Mouse (Mus musculus) embryonic facial prominence, embryonic 13.5 days (tissue): ENCODE results near the gene Nudt3. TPM values are rescaled to one million over a fixed set of nuclear protein-coding genes. Genes with fewer than 3 reads are reported as not detected.

Experiments used
- ATAC-seq: fragments of 200-750 bp; cut with Nextera tagmentation; 2 replicates; pipeline ENCODE4 v1.8.0; 2017; ENCODE audit warnings: low read depth; ENCODE audit not compliant: insufficient number of reproducible peaks, insufficient read depth, low FRiP score, low TSS enrichment
- H3K27ac ChIP-seq: fragments of 300-500 bp; sonication (generic); 2 replicates; pipeline ENCODE4 v1.5.1; 2015; ENCODE audit warnings: moderate library complexity, mild to moderate bottlenecking, inconsistent platforms
- H3K27me3 ChIP-seq: fragments of 300-500 bp; sonication (generic); 2 replicates; pipeline ENCODE4 v1.6.1; 2015; ENCODE audit warnings: mild to moderate bottlenecking, inconsistent platforms
- H3K36me3 ChIP-seq: fragments of 300-500 bp; sonication (generic); 2 replicates; pipeline ENCODE4 v1.6.1; 2015; ENCODE audit warnings: mild to moderate bottlenecking, inconsistent platforms
- H3K4me1 ChIP-seq: fragments of 300-500 bp; sonication (generic); 2 replicates; pipeline ENCODE4 v1.6.1; 2015; ENCODE audit warnings: inconsistent platforms
- H3K4me2 ChIP-seq: fragments of 300-500 bp; sonication (generic); 2 replicates; pipeline ENCODE4 v1.6.1; 2015; ENCODE audit warnings: moderate library complexity, mild to moderate bottlenecking, inconsistent platforms
- H3K4me3 ChIP-seq: fragments of 300-500 bp; sonication (generic); 2 replicates; pipeline ENCODE4 v1.5.1; 2015; ENCODE audit warnings: mild to moderate bottlenecking, inconsistent platforms
- H3K9ac ChIP-seq: fragments of 300-500 bp; sonication (generic); 2 replicates; pipeline ENCODE4 v1.6.1; 2015; ENCODE audit warnings: mild to moderate bottlenecking, inconsistent platforms
- H3K9me3 ChIP-seq: fragments of 300-500 bp; sonication (generic); 2 replicates; pipeline ENCODE4 v1.6.1; 2016; ENCODE audit warnings: inconsistent platforms
- WGBS: fragments of 180-500 bp; shearing (Covaris S2); methylation state at CpG from one replicate; pipeline ENCODE4 v1.1.7; 2015; ENCODE audit warnings: mixed read lengths; 5-methylcytosine and 5-hydroxymethylcytosine counted together
- polyA plus RNA-seq: library from polyadenylated mRNA; unstranded; fragments of >200 nt; fragmentation: Nextera tagmentation; extraction: Ambion mirVana; gene quantifications from 2 replicates; pipeline ENCODE4 v1.2.1, GENCODE M21; 2015

Nudt3 gene
- polyA plus RNA-seq, 1 experiment from 2014 or later, result 116 TPM

DNA sequence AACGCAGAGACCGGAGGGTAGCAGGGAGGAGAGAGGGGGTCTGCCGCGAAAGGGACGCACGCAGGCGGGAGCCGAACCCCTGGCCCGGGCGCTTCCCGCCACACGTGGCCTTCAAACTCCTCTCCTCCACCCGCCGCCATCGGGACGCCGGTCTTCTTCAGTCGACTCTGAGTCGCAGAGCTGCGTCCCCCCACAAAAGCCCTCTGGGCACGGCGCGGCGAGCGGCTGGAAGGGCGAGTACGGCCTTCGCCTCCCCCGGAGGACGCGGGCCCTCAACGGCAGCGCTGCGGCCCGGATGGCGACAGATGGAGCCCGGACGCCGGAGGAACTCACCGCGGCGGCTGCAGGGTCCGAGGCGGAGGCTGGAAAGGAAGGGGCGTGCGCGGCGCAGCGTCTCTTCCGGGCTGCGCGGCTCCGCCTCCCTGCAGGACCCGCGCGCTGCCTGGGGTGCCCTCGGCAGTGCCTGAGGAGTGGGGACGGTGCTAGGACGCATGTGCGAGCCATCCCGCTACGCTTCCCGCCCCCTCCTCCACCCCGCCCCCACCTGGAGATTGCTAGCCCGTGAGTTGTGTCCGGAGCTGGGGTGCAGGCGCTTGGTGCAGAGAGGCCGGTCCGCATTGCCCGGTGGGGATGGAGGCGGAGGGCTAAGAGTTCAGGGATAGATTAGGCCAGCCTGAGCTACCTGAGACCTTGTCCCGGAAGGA lies 11.7 kb upstream of the Nudt3 start, which contains the start of gene RPS10-NUDT3:
Gene RPS10-NUDT3 (minus strand): TSS at position 352 of the 704 bp plus-strand sequence.
- Histone ChIP-seq H3K9ac (peak within 1 kb of the TSS; percentile 99), H3K4me2 (peak within 1 kb of the TSS; percentile 88), H3K9me3 (no peaks in the 10 kb centered on the region), H3K27me3 (no peaks in the 10 kb centered on the region), H3K4me3 (peak within 1 kb of the TSS; percentile 95), H3K36me3 (peaks cover 39% of the 10 kb centered on the region), H3K27ac (peak within 1 kb of the TSS; percentile 91), H3K4me1 (peaks cover 37% of the 10 kb centered on the region)
- 0% methylated on average over 60 of the region's 72 CpGs for WGBS
- ATAC-seq, result peak; percentile 96

DNA sequence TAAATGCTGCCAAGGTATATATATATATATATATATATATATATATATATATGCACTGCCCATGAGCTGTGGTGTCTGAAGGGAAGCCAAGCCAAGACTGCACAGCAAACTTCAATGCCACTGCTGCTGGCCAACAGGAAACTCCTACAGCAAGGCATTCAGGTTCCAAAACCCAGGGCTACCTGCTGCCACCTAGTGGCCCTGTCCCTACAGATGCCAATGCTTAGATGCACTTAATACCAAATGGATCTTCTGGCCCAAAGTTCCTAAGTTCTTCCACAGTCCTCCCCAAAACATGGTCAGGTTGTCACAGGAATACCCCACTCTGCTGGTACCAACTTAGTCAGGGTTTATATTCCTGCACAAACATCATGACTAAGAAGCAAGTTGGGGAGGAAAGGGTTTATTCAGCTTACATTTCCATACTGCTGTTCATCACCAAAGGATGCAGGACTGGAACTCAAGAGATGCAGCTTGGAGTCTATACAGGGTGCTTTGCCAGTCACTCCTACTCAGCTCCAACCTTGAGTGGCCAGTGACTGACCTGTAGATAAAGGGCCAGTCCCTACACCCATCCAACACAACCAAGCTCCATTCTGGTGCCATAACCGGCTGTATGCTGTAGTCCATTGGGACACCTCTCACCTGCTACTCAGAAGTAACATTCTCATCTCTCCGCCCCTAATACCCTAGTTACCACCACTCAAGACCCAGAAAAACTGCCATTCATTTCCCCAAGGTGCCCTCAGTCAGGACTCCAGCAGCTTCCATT lies 6.1 kb upstream of the Nudt3 start:
- no peaks in the 10 kb centered on the region for H3K9me3 ChIP-seq
- H3K4me1 ChIP-seq, result peaks cover 49% of the 10 kb centered on the region
- H3K27ac ChIP-seq, result no peak overlapping the region; the same call in 1 of the 2 replicates
- no peak overlapping the region for H3K9ac ChIP-seq
- ATAC-seq, result no peak
- H3K4me2 ChIP-seq, result no peak overlapping the region
- 66% methylated on average over 2 of the region's 2 CpGs for WGBS
- H3K27me3 ChIP-seq, result no peaks in the 10 kb centered on the region
- H3K36me3 ChIP-seq, result peaks cover 44% of the 10 kb centered on the region
- no peak overlapping the region for H3K4me3 ChIP-seq

DNA sequence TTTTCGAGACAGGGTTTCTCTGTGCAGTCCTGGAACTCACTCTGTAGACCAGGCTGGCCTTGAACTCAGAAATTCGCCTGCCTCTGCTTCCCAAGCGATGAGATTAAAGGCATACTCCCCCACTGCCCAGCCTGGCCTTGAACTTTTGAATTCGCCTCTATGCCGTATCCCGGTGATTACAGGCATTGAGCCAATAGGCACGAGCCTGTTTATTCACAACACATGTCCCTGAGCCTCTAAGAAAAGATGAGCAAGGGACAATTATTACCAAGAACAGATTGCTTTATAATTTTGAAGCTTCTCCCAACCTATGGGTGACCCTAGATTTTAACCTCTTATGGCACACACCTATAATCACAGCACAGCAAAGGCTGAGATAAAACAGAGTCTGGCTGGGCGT lies 5.1 kb upstream of the Nudt3 start:
- Histone ChIP-seq H3K36me3 (peaks cover 39% of the 10 kb centered on the region), H3K27ac (no peak overlapping the region), H3K4me2 (no peak overlapping the region), H3K9ac (no peak overlapping the region), H3K9me3 (no peaks in the 10 kb centered on the region), H3K4me1 (peaks cover 53% of the 10 kb centered on the region), H3K27me3 (no peaks in the 10 kb centered on the region), H3K4me3 (no peak overlapping the region)
- 85% methylated on average over 8 of the region's 8 CpGs for WGBS
- no peak for ATAC-seq

DNA sequence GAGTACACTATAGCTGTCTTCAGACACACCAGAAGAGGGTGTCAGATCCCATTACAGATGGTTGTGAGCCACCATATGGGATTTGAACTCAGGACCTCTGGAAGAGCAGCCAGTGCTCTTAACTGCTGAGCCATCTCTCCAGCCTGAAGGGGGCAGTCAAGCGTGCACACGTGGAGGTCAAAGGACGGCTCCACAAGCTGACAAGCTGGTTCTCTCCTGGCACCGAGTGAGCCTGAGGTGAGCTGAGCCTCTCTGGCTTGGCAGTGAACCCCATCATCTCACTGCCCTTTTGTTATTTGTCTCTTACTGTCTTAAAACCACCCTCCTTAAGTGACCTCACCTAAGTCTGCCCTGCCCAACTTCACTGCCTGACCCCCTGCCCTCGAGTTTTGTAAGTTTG lies 4.2 kb upstream of the Nudt3 start:
- Histone ChIP-seq H3K9ac (no peak overlapping the region), H3K9me3 (no peaks in the 10 kb centered on the region), H3K27ac (no peak overlapping the region), H3K4me1 (peaks cover 44% of the 10 kb centered on the region), H3K4me2 (no peak overlapping the region), H3K27me3 (no peaks in the 10 kb centered on the region), H3K4me3 (no peak overlapping the region), H3K36me3 (peaks cover 29% of the 10 kb centered on the region)
- WGBS, result 40% methylated on average over 5 of the region's 5 CpGs
- no peak for ATAC-seq

DNA sequence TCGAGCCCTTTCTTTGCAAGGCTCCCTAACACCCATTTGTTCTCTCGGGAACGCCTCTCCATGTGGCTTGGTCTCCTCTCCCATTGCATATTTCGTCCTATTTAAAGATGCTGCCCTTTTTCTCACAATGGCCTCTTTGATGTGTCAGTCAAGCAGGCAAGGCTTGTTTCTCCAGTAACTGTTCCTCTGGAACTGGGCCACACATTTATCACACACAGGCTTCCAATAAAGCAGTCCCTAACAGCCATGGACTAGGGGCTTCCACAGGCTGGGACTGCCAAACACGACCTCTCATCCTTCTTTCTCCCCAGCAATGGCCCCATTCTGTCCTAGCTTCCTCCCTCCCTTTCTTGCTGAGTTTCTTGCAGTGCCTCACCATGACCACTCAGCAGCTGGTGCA lies 3.4 kb upstream of the Nudt3 start:
- no peak overlapping the region for H3K4me2 ChIP-seq
- H3K27ac ChIP-seq, result no peak overlapping the region
- no peak for ATAC-seq
- peaks cover 22% of the 10 kb centered on the region for H3K36me3 ChIP-seq
- no peak overlapping the region for H3K4me3 ChIP-seq
- H3K4me1 ChIP-seq, result peaks cover 36% of the 10 kb centered on the region
- no peaks in the 10 kb centered on the region for H3K27me3 ChIP-seq
- WGBS, result 36% methylated on average over 5 of the region's 5 CpGs
- no peaks in the 10 kb centered on the region for H3K9me3 ChIP-seq
- no peak overlapping the region for H3K9ac ChIP-seq

DNA sequence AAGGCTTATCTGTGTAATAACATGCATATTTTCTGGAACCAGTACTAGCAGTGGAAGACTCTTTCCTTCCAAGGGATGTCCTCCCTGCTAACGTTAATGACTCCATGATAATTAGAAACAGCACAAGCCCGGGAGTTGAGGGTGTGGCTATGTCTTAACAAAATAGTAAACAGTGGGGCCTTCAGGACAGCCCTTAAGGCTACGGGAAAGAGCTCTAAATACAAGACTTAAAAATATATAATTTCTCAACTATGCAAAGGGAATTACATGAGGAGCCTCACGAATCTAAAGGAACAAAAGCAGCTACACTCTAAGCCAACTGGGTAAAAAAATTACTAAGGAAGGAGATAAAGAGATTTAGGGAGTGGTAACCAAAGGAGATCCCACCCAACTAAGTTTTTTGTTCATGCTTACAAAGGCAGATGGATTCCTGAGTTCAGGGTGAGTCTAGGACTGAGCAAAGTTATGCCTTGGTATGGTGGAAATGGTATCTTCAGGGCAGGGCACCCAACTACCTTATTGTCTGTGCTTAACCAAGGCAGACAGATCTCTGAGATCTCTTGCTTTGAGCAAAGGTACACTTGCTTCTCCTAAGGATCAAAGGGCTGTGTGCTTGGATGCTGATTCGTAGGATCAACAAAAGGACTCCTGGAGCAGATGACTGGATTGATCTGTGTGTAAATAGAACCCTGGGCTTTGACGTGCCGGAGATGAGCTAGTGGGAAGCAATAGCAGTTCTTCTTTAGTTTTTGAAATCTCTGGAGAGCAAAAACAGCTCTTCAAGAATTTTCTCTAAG lies 2.4 kb upstream of the Nudt3 start:
- WGBS, result 32% methylated on average over 7 of the region's 7 CpGs
- no peak overlapping the region for H3K27ac ChIP-seq

DNA sequence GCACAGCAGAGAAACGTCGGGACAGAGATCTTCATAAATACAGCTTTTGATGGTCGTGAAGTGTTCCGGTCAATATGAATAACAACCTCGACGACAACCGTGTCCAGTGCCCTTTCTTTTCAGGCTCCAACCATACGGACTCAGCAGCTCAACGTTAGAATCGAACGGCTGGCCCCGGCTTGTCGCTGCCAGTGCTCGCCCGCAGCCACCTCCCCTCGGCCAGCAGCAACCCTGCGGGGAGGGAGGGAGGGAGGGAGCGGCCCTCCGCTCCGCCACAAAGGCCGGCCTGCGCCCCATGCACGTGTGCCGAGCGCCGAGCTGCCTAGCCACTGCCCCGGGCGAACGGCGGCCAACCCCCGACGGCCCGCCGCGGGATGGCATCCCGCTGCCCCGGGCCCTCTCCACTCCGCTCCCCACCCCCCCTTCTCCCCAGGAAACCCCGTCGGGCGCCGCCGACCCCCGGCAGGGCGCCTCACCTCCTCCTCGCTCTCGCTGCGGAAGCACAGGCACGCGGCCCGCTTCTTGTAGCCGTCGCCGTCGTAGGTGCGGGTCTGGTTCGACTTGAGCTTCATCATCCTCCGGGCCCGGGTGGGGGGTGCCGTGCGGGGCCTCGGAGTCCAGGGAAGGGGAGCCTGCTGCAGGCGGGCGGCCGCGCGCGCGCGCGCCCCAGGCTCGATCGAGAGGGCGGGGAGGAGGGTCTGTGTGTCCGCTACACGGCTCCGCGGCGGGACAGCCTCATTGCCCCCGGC lies 510 bp downstream of the Nudt3 start:
- peak overlapping the region; percentile 89 for H3K4me3 ChIP-seq
- H3K4me2 ChIP-seq, result peak overlapping the region; percentile 76
- H3K9me3 ChIP-seq, result peaks cover 2% of the 10 kb centered on the region
- H3K27ac ChIP-seq, result peak overlapping the region; percentile 95
- peaks cover 12% of the 10 kb centered on the region for H3K36me3 ChIP-seq
- H3K9ac ChIP-seq, result peak overlapping the region; percentile 99
- ATAC-seq, result peak; percentile 56
- H3K4me1 ChIP-seq, result peaks cover 46% of the 10 kb centered on the region
- under 1% methylated on average over 67 of the region's 80 CpGs for WGBS
- H3K27me3 ChIP-seq, result no peaks in the 10 kb centered on the region

More for the DNA sequence above, 2.4 kb upstream of the Nudt3 start:
- no peak overlapping the region for H3K4me3 ChIP-seq
- H3K27me3 ChIP-seq, result no peaks in the 10 kb centered on the region
- H3K36me3 ChIP-seq, result peaks cover 11% of the 10 kb centered on the region
- ATAC-seq, result no peak
- no peak overlapping the region for H3K4me2 ChIP-seq
- peaks cover 43% of the 10 kb centered on the region for H3K4me1 ChIP-seq
- H3K9me3 ChIP-seq, result no peaks in the 10 kb centered on the region
- 0 out of 2 replicates have a peak overlapping the region, but pooled peaks have one; percentile 2 for H3K9ac ChIP-seq

DNA sequence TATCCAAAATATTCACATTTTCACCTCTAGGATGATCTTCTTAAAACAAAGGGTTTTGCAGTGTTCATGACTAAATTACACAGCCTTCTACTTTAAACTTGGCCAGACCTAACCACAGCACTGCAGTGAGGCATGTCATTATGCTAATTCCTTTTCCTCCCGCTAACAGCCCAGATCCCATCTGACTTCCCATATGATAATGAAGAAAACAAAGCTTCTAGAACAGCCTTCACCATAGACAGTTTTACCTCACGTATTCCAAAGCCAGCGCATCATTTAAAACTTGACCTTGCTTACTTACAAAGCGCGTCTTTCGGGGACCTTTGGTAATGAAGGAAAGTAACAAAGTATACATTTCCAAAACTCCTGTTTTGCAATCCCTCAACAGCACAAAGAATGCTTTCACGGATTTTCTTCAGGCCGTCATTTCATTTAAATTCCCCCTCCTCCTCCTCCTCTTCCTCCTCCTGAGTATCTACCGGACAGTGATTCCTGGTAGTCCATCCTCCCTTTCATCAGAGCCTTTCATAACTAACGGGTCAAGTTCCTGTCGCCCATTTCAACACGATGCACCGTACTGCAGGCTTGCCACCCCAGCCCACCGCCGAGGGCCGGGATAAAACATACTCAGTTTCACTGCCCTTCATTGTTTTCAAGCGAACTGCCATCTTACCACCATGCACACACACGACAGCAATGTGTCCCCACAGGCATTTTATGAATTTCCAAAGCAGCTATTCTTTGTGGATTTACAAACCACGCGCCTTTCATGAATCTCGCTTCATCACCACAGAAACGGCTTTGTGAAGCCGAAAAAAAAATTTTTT lies 1.4 kb downstream of the Nudt3 start:
- Histone ChIP-seq H3K4me3 (peak overlapping the region; percentile 89), H3K4me2 (peak overlapping the region; percentile 76), H3K9me3 (peaks cover 6% of the 10 kb centered on the region), H3K36me3 (peaks cover 21% of the 10 kb centered on the region), H3K27me3 (no peaks in the 10 kb centered on the region), H3K4me1 (peaks cover 44% of the 10 kb centered on the region), H3K9ac (peak overlapping the region; percentile 99), H3K27ac (peak overlapping the region; percentile 95)
- no peak for ATAC-seq
- WGBS, result 1% methylated on average over 23 of the region's 23 CpGs

DNA sequence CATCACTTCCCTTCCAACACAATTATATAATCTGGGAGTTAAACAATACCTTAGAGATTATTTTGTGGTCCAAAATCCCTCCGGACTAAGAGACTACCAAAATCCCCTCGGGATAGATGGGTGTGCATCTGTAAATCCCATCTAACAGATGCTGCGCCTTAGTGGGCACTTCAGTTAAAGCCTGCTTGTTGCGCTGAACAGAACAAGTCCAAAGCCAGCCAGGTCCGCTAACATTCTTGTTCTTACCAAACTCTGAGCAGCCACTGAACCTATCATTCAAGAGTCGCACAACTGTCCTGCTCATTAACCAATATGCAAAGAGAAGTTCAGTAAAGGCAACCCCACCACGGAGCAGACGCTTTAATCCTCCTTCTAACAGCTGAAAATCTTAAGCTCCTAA lies 2.1 kb downstream of the Nudt3 start:
- peaks cover 26% of the 10 kb centered on the region for H3K36me3 ChIP-seq
- peak overlapping the region; percentile 89 for H3K4me3 ChIP-seq
- H3K4me2 ChIP-seq, result peak overlapping the region; percentile 76
- H3K27me3 ChIP-seq, result no peaks in the 10 kb centered on the region
- H3K9ac ChIP-seq, result peak overlapping the region; percentile 99
- 34% methylated on average over 8 of the region's 8 CpGs for WGBS
- peak overlapping the region; percentile 95 for H3K27ac ChIP-seq
- H3K4me1 ChIP-seq, result peaks cover 40% of the 10 kb centered on the region
- ATAC-seq, result no peak
- peaks cover 6% of the 10 kb centered on the region for H3K9me3 ChIP-seq

DNA sequence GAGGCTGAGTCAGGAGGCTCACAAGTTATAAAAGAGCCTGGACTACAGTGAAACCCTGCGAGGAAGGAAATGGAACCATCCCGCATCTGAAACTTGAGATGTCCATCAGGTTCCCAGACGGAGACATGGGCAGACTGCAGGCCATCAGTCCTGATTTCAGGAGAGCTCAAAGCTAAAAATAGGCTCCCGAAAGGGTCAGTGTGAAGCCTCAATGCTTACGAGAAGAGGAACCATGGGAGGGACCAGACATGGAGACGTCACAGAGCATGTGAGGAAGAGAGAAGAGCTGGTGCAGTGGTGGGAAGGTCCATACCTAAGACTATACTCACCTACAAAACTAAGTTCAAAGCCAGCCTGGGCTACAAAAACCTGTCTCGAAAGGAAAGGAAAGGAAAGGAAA lies 7.9 kb downstream of the Nudt3 start:
- Histone ChIP-seq H3K4me1 (peaks cover 23% of the 10 kb centered on the region), H3K27ac (no peak overlapping the region), H3K4me3 (no peak overlapping the region), H3K27me3 (no peaks in the 10 kb centered on the region), H3K9ac (no peak overlapping the region), H3K36me3 (peaks cover 44% of the 10 kb centered on the region), H3K9me3 (peaks cover 6% of the 10 kb centered on the region), H3K4me2 (no peak overlapping the region)
- no peak for ATAC-seq
- 70% methylated on average over 7 of the region's 7 CpGs for WGBS
